Mouse (Mus musculus) hindbrain, embryonic 11.5 days (tissue): ENCODE results near the gene Bcl2. TPM values are rescaled to one million over a fixed set of nuclear protein-coding genes. Genes with fewer than 3 reads are reported as not detected.

ENCODE experiments used
- ATAC-seq: fragments of 200-750 bp; cut with Nextera tagmentation; 2 replicates; pipeline ENCODE4 v1.8.0; 2017; ENCODE audit warnings: mild to moderate bottlenecking, moderate TSS enrichment, moderate library complexity; ENCODE audit not compliant: low FRiP score
- DNase-seq: peaks from one replicate; pipeline ENCODE4 v3.0.0-alpha.2; 2015; ENCODE audit warnings: low spot score
- H3K27ac ChIP-seq: fragments of 300-500 bp; sonication (generic); 2 replicates; pipeline ENCODE4 v1.5.1; 2014; ENCODE audit warnings: mild to moderate bottlenecking, low read depth, low read length
- H3K27me3 ChIP-seq: fragments of 300-500 bp; sonication (generic); 2 replicates; pipeline ENCODE4 v1.6.1; 2014; ENCODE audit warnings: mild to moderate bottlenecking, low read length, moderate library complexity, mixed read lengths; ENCODE audit not compliant: control insufficient read depth, insufficient read depth
- H3K36me3 ChIP-seq: fragments of 300-500 bp; sonication (generic); 2 replicates; pipeline ENCODE4 v1.6.1; 2014; ENCODE audit warnings: mild to moderate bottlenecking, low read length, moderate library complexity, mixed read lengths; ENCODE audit not compliant: control insufficient read depth, insufficient read depth
- H3K4me1 ChIP-seq: fragments of 300-500 bp; sonication (generic); replicated peaks from 2 replicates; pipeline ENCODE4 v1.6.1; 2014; ENCODE audit warnings: low read length, mixed read lengths; ENCODE audit not compliant: control insufficient read depth, insufficient read depth
- H3K4me2 ChIP-seq: fragments of 300-500 bp; sonication (generic); replicated peaks from 2 replicates; pipeline ENCODE4 v1.6.1; 2014; ENCODE audit warnings: mild to moderate bottlenecking, low read depth, low read length
- H3K4me3 ChIP-seq: fragments of 300-500 bp; sonication (generic); 2 replicates; pipeline ENCODE4 v1.5.1; 2014; ENCODE audit warnings: low read depth, low read length
- H3K9ac ChIP-seq: fragments of 300-500 bp; sonication (generic); 2 replicates; pipeline ENCODE4 v1.6.1; 2014; ENCODE audit warnings: low read depth, low read length
- H3K9me3 ChIP-seq: fragments of 300-500 bp; sonication (generic); 2 replicates; pipeline ENCODE4 v1.6.1; 2016; ENCODE audit warnings: low read length; ENCODE audit not compliant: control insufficient read depth
- WGBS: fragments of 180-500 bp; shearing (Covaris S2); extraction: QIAGEN DNeasy Blood & Tissue Kit; methylation state at CpG from one replicate; pipeline ENCODE4 v1.1.7; 2014; 5-methylcytosine and 5-hydroxymethylcytosine counted together
- polyA plus RNA-seq: library from polyadenylated mRNA; unstranded; fragments of >200 nt; fragmentation: Nextera tagmentation; extraction: Ambion mirVana; gene quantifications from 2 replicates; pipeline ENCODE4 v1.2.1, GENCODE M21; 2014

Gene Bcl2
- polyA plus RNA-seq, 1 experiment from 2014 or later, result 6.9 TPM

DNA sequence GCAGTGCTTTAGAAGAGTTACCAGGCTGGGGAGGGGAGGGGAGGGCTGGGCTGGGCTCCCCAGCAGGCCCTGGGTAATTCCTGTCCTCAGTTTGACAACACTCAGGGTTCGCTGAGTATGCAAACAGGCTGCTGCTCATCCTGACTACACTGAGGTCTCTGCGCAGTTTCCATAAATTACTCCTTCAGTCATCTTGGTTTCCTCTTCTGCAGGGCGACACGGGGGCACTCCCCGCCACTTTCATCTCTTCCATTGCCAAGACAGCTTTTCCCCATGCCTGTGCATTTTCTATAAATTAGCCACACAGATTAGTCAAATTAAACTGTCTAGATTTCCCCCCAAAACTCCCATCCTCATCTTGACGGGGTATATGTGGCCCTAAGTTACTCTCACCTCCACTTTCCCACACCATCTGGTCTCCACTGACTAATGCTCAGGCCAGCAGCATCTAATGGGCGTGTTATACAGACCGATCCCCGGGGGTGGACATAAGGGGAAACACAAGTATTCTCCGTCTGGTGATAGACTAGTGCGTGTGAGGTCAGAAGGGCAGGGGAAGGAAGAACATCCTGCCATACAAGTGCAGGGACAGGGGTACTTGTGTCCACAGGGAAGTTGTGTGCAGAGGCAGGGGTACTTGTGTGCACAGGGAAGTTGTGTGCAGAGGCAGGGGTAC is 152.9 kb downstream of the Bcl2 start:
- Histone ChIP-seq H3K27me3 (no peaks in the 10 kb centered on the region), H3K4me2 (no peak overlapping the region), H3K27ac (no peak overlapping the region), H3K4me3 (no peak overlapping the region), H3K4me1 (no peaks in the 10 kb centered on the region), H3K9me3 (no peaks in the 10 kb centered on the region), H3K9ac (no peak overlapping the region), H3K36me3 (no peaks in the 10 kb centered on the region)
- ATAC-seq, result peak; percentile 19; the same call in 1 of the 2 replicates
- WGBS, result 70% methylated on average over 11 of the region's 11 CpGs
- DNase-seq, result no peak

DNA sequence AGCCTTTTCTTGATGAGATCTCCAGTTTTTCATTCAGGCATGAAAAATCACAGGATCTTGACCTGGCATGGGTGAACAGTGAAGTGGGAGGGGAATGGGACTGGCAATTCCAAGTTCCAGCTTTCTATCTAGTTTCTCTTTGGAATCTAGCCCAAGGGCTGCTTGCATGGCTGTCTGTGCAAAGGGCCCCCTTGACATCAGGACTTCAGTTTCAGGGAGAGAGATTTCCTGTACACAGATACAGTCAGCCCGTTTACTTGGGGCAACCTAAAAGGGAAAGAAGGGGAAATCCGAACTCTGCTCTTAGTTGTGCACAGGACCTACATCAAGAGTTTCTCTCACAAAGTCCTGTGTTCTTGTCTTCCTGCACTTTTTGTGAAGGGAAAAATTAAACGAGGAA is 154.0 kb downstream of the Bcl2 start:
- no peak for DNase-seq
- Histone ChIP-seq H3K27ac (no peak overlapping the region), H3K36me3 (no peaks in the 10 kb centered on the region), H3K4me1 (no peaks in the 10 kb centered on the region), H3K4me3 (no peak overlapping the region), H3K9me3 (no peaks in the 10 kb centered on the region), H3K9ac (no peak overlapping the region), H3K4me2 (no peak overlapping the region), H3K27me3 (no peaks in the 10 kb centered on the region)
- ATAC-seq, result no peak
- WGBS, result 83% methylated on average over 3 of the region's 3 CpGs

GRCm38 (mm10) chr1:106559116-106559605 is 154.9 kb downstream of the Bcl2 start:
- H3K4me3 ChIP-seq, result no peak overlapping the region
- no peaks in the 10 kb centered on the region for H3K4me1 ChIP-seq
- WGBS, result 85% methylated on average over 2 of the region's 2 CpGs
- DNase-seq (no peak), ATAC-seq (no peak)
- H3K27me3 ChIP-seq, result no peaks in the 10 kb centered on the region
- no peak overlapping the region for H3K27ac ChIP-seq
- no peak overlapping the region for H3K4me2 ChIP-seq
- no peaks in the 10 kb centered on the region for H3K36me3 ChIP-seq
- H3K9ac ChIP-seq, result no peak overlapping the region
- H3K9me3 ChIP-seq, result no peaks in the 10 kb centered on the region

DNA sequence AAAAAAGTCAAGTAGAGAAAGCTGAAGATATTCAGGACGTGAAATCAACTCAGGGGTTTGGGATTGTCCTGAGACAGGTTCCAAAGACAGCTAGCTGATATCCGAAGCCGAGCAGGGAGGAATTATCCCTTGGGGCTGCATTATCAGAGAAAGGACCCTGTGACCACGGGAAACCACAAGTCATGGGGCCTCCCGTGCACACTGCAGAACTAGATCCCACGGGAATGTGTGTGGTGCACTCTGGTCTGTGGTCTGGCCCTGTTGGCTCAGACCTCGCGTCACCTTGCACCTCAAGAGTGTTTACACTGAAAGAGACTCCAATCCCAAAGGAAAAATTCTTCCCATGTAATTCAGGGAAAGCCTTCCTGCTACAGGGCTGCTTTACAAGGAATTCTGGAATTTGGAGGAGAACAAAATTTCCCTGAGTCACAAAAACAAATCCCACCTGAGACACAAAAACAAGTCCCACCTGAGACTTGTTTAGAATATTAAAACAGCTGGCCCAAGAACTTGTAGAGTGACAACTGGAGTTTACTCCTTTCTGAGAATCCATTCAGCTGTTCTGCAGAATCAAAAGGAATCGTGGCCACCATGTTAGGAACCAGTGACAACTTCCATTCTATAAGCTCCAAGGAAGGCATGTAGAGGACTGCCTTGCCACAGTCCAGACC is 158.4 kb downstream of the Bcl2 start:
- 85% methylated on average over 9 of the region's 9 CpGs for whole genome bisulfite sequencing
- Histone ChIP-seq H3K27me3 (no peaks in the 10 kb centered on the region), H3K4me2 (no peak overlapping the region), H3K9me3 (no peaks in the 10 kb centered on the region), H3K4me1 (no peaks in the 10 kb centered on the region), H3K27ac (no peak overlapping the region), H3K36me3 (no peaks in the 10 kb centered on the region), H3K9ac (no peak overlapping the region), H3K4me3 (no peak overlapping the region)
- DNase-seq, result no peak
- ATAC-seq, result no peak

GRCm38 (mm10) chr1:106553846-106554802 is 159.9 kb downstream of the Bcl2 start:
- WGBS, result 90% methylated on average over 8 of the region's 8 CpGs
- H3K27ac ChIP-seq, result no peak overlapping the region
- H3K9me3 ChIP-seq, result no peaks in the 10 kb centered on the region

DNA sequence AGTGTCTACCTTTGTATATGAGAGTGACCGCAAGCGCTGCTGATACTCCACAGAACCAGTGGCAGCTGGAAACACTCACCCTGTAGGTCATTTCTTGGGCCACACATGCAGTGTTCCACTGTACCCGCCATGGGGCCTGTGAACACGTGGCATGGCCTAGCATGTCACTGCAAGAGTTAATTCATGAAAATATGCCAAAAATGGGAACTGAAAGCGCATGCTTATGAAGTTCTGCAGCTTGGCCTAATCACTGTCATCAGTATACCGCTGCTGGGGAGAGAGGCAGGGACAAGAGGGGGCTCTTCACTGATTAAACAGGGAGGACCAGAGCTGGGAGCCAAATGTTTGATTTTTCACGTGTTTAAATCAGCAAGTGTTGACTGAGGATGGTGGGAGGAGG is 161.2 kb downstream of the Bcl2 start:
- Histone ChIP-seq H3K36me3 (no peaks in the 10 kb centered on the region), H3K27ac (no peak overlapping the region), H3K4me2 (no peak overlapping the region), H3K9ac (no peak overlapping the region), H3K4me1 (no peaks in the 10 kb centered on the region), H3K27me3 (no peaks in the 10 kb centered on the region), H3K4me3 (no peak overlapping the region), H3K9me3 (no peaks in the 10 kb centered on the region)
- DNase-seq (no peak), ATAC-seq (no peak)
- 82% methylated on average over 7 of the region's 7 CpGs for WGBS

More at GRCm38 (mm10) chr1:106553846-106554802, 159.9 kb downstream of the Bcl2 start:
- ATAC-seq (no peak), DNase-seq (no peak)
- Histone ChIP-seq H3K4me3 (no peak overlapping the region), H3K4me2 (no peak overlapping the region), H3K4me1 (no peaks in the 10 kb centered on the region), H3K36me3 (no peaks in the 10 kb centered on the region), H3K27me3 (no peaks in the 10 kb centered on the region), H3K9ac (no peak overlapping the region)

GRCm38 (mm10) chr1:106550580-106550979 is 163.5 kb downstream of the Bcl2 start:
- no peak overlapping the region for H3K9ac ChIP-seq
- ATAC-seq, result no peak
- no peaks in the 10 kb centered on the region for H3K36me3 ChIP-seq
- DNase-seq, result no peak
- H3K27me3 ChIP-seq, result no peaks in the 10 kb centered on the region
- 93% methylated on average over 3 of the region's 3 CpGs for WGBS
- no peak overlapping the region for H3K4me2 ChIP-seq
- H3K4me1 ChIP-seq, result no peaks in the 10 kb centered on the region
- no peaks in the 10 kb centered on the region for H3K9me3 ChIP-seq
- no peak overlapping the region for H3K27ac ChIP-seq
- H3K4me3 ChIP-seq, result no peak overlapping the region

DNA sequence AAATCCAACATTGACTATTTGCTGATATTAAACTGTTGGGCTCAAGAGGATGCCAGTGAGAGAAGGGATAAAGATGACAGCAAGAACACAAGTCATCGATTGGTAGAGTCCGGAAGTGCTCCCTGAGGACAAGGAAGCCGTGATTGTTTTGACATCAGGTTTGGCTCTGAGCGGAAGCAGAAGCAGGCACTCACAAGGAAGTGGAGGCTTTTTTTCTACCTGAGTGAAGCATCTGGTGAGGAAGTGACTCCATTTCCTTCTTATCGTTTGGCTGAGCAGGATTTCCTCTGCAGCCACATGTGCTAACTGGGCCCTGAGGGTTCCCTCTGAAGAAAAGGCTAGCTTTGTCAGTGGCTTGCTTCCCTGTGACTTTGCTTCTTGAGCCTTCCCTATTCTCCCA is 165.0 kb downstream of the Bcl2 start:
- H3K36me3 ChIP-seq, result no peaks in the 10 kb centered on the region
- H3K27ac ChIP-seq, result no peak overlapping the region
- H3K4me3 ChIP-seq, result no peak overlapping the region
- DNase-seq, result no peak
- no peaks in the 10 kb centered on the region for H3K27me3 ChIP-seq
- ATAC-seq, result no peak
- no peak overlapping the region for H3K9ac ChIP-seq
- no peak overlapping the region for H3K4me2 ChIP-seq
- WGBS, result 80% methylated on average over 5 of the region's 5 CpGs
- H3K4me1 ChIP-seq, result no peaks in the 10 kb centered on the region
- H3K9me3 ChIP-seq, result no peaks in the 10 kb centered on the region
